Comparison of ENCODE assay signal across 23 mouse cellular contexts in the genomic region with DNA sequence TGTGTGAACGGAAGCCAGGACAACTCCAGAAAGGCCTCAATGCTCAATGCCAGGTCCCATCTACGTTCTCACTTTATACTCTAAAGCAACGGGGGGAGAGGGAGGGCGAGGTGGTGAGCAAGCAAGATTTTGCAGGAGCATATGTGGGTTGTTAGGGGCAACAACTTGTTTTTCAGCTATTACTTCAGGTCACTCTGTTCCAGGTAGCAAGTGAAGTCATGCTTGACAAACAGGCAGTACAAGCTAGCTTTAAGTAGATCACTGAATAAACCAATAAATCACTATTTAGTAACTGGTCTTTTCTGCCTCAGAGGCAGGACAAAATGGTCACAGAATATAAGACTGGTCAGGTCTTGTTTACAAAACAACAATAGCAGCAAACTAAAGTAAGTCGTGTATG.
"Had no signal": no experiment of that assay in that cellular context is flagged by ENCODE, and none has a peak within 500 bp of the region (broad histone marks: within the 10 kb centered on the region; RNA-seq: fewer than 3 reads in every experiment).

No protein-coding gene starts in this region.

- H3K27ac ChIP-seq: heart, adult 2 months; heart, embryonic 13.5 days; heart, embryonic 15.5 days; hindbrain, embryonic 13.5 days; hindbrain, embryonic 15.5 days; hindbrain, postnatal 0 days; layer of hippocampus, adult 2 months; left cerebral cortex, adult 2 months; limb, embryonic 10.5 days; limb, embryonic 12.5 days; liver, embryonic 13.5 days; liver, embryonic 15.5 days had no signal

- DNase-seq: gastrocnemius, postnatal 14 days; gastrocnemius, postnatal 36 days; heart, adult 11 months; heart, adult 2 months; heart, postnatal 14 days; heart, postnatal 36 days; liver; liver, embryonic 13.5 days; liver, postnatal 0 days had no signal

- H3K9ac ChIP-seq: heart, embryonic 13.5 days; heart, embryonic 15.5 days; hindbrain, embryonic 13.5 days; hindbrain, embryonic 15.5 days; limb, embryonic 12.5 days; liver, embryonic 13.5 days; liver, embryonic 15.5 days; liver, postnatal 0 days had no signal

- ATAC-seq: forebrain, embryonic 16.5 days; hindbrain, postnatal 0 days; intestine, embryonic 16.5 days; liver, postnatal 0 days had no signal

- H3K9me3 ChIP-seq: heart, embryonic 13.5 days; heart, embryonic 15.5 days; hindbrain, embryonic 13.5 days; hindbrain, embryonic 15.5 days; limb, embryonic 10.5 days; limb, embryonic 12.5 days; liver, embryonic 13.5 days; liver, embryonic 15.5 days had no signal

- H3K4me3 ChIP-seq: heart, adult 2 months; heart, embryonic 13.5 days; heart, embryonic 15.5 days; hindbrain, embryonic 13.5 days; hindbrain, embryonic 15.5 days; layer of hippocampus, adult 2 months; left cerebral cortex, adult 2 months; limb, embryonic 10.5 days; limb, embryonic 12.5 days; liver, embryonic 13.5 days; liver, embryonic 15.5 days had no signal

- H3K4me1 ChIP-seq: heart, embryonic 13.5 days; heart, embryonic 15.5 days; hindbrain, embryonic 15.5 days; limb, embryonic 12.5 days had no signal

- H3K27me3 ChIP-seq: heart, embryonic 13.5 days; heart, embryonic 15.5 days; hindbrain, embryonic 13.5 days; hindbrain, embryonic 15.5 days; limb, embryonic 12.5 days; liver, embryonic 13.5 days; liver, embryonic 15.5 days had no signal

- H3K4me2 ChIP-seq: heart, embryonic 11.5 days; heart, embryonic 13.5 days; heart, embryonic 15.5 days; hindbrain, embryonic 13.5 days; hindbrain, embryonic 15.5 days; limb, embryonic 12.5 days; liver, embryonic 11.5 days; liver, embryonic 13.5 days; liver, embryonic 15.5 days had no signal
